20 mouse cellular contexts compared by ENCODE assay signal in genomic region chr6:30126060-30126459, GRCm38 (mm10).
DNase-seq lines count a peak whose midpoint lies in the region; ATAC-seq lines count a peak whose summit lies in the region.
"Had no signal": no experiment of that assay in that cellular context is flagged by ENCODE, and none has a peak within 500 bp of the region (broad histone marks: within the 10 kb centered on the region; RNA-seq: fewer than 3 reads in every experiment).

No protein-coding gene starts in this region.

- peak; percentile 33 for DNase-seq in retina, embryonic 14.5 days (ENCODE audit: low spot score)
- DNase-seq in retina, postnatal 1 day, result no peak
- DNase-seq in liver, embryonic 11.5 days (ENCODE audit: low spot score), result no peak
- no peak for DNase-seq in limb, embryonic 10.5 days (ENCODE audit: low spot score)
- no peak for DNase-seq in left cerebral cortex, adult 8-10 months (ENCODE audit: low spot score in 2 of 2)
- no peak for DNase-seq in right cerebral cortex, postnatal 14 days
- DNase-seq in lung, postnatal 25 days (ENCODE audit: low spot score), result no peak
- DNase-seq: cerebellum, adult 11 months; cerebellum, adult 9-10 months; cerebellum, postnatal 25 days; gastrocnemius, postnatal 36 days; heart, adult 18-20 months; heart, postnatal 14 days had no signal

- H3K36me3 ChIP-seq in liver, embryonic 11.5 days (ENCODE audit: control insufficient read depth, insufficient read depth, low read length), result peaks cover 26% of the 10 kb centered on the region
- H3K36me3 ChIP-seq in liver, embryonic 15.5 days (replicated peaks), result peaks cover 81% of the 10 kb centered on the region
- H3K36me3 ChIP-seq in limb, embryonic 10.5 days, result peaks cover 89% of the 10 kb centered on the region

- no peak overlapping the region for H3K4me3 ChIP-seq in liver, embryonic 11.5 days (ENCODE audit: low read depth, low read length)
- no peak overlapping the region for H3K4me3 ChIP-seq in liver, embryonic 15.5 days (replicated peaks)
- no peak overlapping the region for H3K4me3 ChIP-seq in limb, embryonic 10.5 days
- H3K4me3 ChIP-seq: embryonic facial prominence, embryonic 12.5 days; forebrain, embryonic 15.5 days; heart, embryonic 15.5 days; hindbrain, embryonic 13.5 days had no signal

- H3K9me3 ChIP-seq in liver, embryonic 11.5 days (ENCODE audit: control insufficient read depth, low read length), result no peaks in the 10 kb centered on the region
- H3K9me3 ChIP-seq in liver, embryonic 15.5 days (replicated peaks), result no peaks in the 10 kb centered on the region
- no peaks in the 10 kb centered on the region for H3K9me3 ChIP-seq in limb, embryonic 10.5 days (replicated peaks)
- H3K9me3 ChIP-seq: embryonic facial prominence, embryonic 12.5 days; forebrain, embryonic 15.5 days; heart, embryonic 15.5 days; hindbrain, embryonic 13.5 days had no signal

- WGBS in liver, embryonic 11.5 days, result 90% methylated on average over 7 of the region's 7 CpGs
- WGBS in liver, embryonic 15.5 days (ENCODE audit: insufficient replicate concordance), result 73% methylated on average over 7 of the region's 7 CpGs
- 95% methylated on average over 7 of the region's 7 CpGs for WGBS in limb, embryonic 10.5 days

- H3K4me1 ChIP-seq in liver, embryonic 11.5 days (replicated peaks; ENCODE audit: control insufficient read depth, insufficient read depth, low read length), result no peaks in the 10 kb centered on the region
- no peaks in the 10 kb centered on the region; the same call in 1 of the 2 replicates for H3K4me1 ChIP-seq in liver, embryonic 15.5 days (replicated peaks)
- no peaks in the 10 kb centered on the region for H3K4me1 ChIP-seq in limb, embryonic 10.5 days
- H3K4me1 ChIP-seq: embryonic facial prominence, embryonic 12.5 days; forebrain, embryonic 15.5 days; heart, embryonic 15.5 days; hindbrain, embryonic 13.5 days had no signal

- ATAC-seq in liver, embryonic 11.5 days (replicated peaks; ENCODE audit: low FRiP score), result peak; percentile 71
- ATAC-seq in liver, embryonic 15.5 days (ENCODE audit: insufficient read depth), result peak; percentile 71
- ATAC-seq: forebrain, embryonic 15.5 days; hindbrain, postnatal 0 days had no signal

- no peak overlapping the region for H3K27ac ChIP-seq in liver, embryonic 11.5 days (ENCODE audit: low read depth, low read length)
- H3K27ac ChIP-seq in liver, embryonic 15.5 days (replicated peaks), result no peak overlapping the region; the same call in 1 of the 2 replicates
- H3K27ac ChIP-seq in limb, embryonic 10.5 days, result no peak overlapping the region
- H3K27ac ChIP-seq: embryonic facial prominence, embryonic 12.5 days; forebrain, embryonic 15.5 days; heart, embryonic 15.5 days; hindbrain, embryonic 13.5 days; hindbrain, postnatal 0 days had no signal

- no peak overlapping the region for H3K4me2 ChIP-seq in liver, embryonic 11.5 days
- no peak overlapping the region for H3K4me2 ChIP-seq in liver, embryonic 15.5 days
- H3K4me2 ChIP-seq: embryonic facial prominence, embryonic 12.5 days; forebrain, embryonic 15.5 days; heart, embryonic 11.5 days; heart, embryonic 15.5 days; hindbrain, embryonic 13.5 days had no signal

- no peaks in the 10 kb centered on the region for H3K27me3 ChIP-seq in liver, embryonic 11.5 days (replicated peaks; ENCODE audit: control insufficient read depth, insufficient read depth, low read length)
- H3K27me3 ChIP-seq in liver, embryonic 15.5 days, result no peaks in the 10 kb centered on the region
- no peaks in the 10 kb centered on the region for H3K27me3 ChIP-seq in limb, embryonic 10.5 days (ENCODE audit: low read depth, poor library complexity, severe bottlenecking)
- H3K27me3 ChIP-seq: embryonic facial prominence, embryonic 12.5 days; forebrain, embryonic 15.5 days; heart, embryonic 15.5 days; hindbrain, embryonic 13.5 days had no signal

- no peak overlapping the region for H3K9ac ChIP-seq in liver, embryonic 11.5 days (ENCODE audit: low read depth, low read length)
- no peak overlapping the region for H3K9ac ChIP-seq in liver, embryonic 15.5 days
- H3K9ac ChIP-seq: embryonic facial prominence, embryonic 12.5 days; forebrain, embryonic 15.5 days; heart, embryonic 15.5 days; hindbrain, embryonic 13.5 days had no signal
